Mouse (Mus musculus) hindbrain, embryonic 16.5 days (tissue): ENCODE data around the gene Fbxo24. TPM values are rescaled to one million over a fixed set of nuclear protein-coding genes. Genes with fewer than 3 reads are reported as not detected.

Experiments
- ATAC-seq: fragments of 200-750 bp; cut with Nextera tagmentation; 2 replicates; pipeline ENCODE4 v1.8.0; 2017; ENCODE audit warnings: moderate TSS enrichment, moderate library complexity
- H3K27ac ChIP-seq: fragments of 300-500 bp; sonication (generic); 2 replicates; pipeline ENCODE4 v1.5.1; 2014; ENCODE audit warnings: low read depth, mild to moderate bottlenecking, control low read depth, low read length, moderate library complexity
- H3K27me3 ChIP-seq: fragments of 300-500 bp; sonication (generic); replicated peaks from 2 replicates; pipeline ENCODE4 v1.6.1; 2014; ENCODE audit warnings: low read length; ENCODE audit not compliant: control insufficient read depth, insufficient read depth
- H3K36me3 ChIP-seq: fragments of 300-500 bp; sonication (generic); 2 replicates; pipeline ENCODE4 v1.6.1; 2014; ENCODE audit warnings: mild to moderate bottlenecking, low read length, moderate library complexity, mixed read lengths; ENCODE audit not compliant: control insufficient read depth, insufficient read depth
- H3K4me1 ChIP-seq: fragments of 300-500 bp; sonication (generic); 2 replicates; pipeline ENCODE4 v1.6.1; 2014; ENCODE audit warnings: low read depth, low read length; ENCODE audit not compliant: control insufficient read depth, insufficient read depth
- H3K4me2 ChIP-seq: fragments of 300-500 bp; sonication (generic); 2 replicates; pipeline ENCODE4 v1.6.1; 2014; ENCODE audit warnings: mild to moderate bottlenecking, low read length, control low read depth, moderate library complexity
- H3K4me3 ChIP-seq: fragments of 300-500 bp; sonication (generic); 2 replicates; pipeline ENCODE4 v1.5.1; 2014; ENCODE audit warnings: mild to moderate bottlenecking, low read length, control low read depth, moderate library complexity
- H3K9ac ChIP-seq: fragments of 300-500 bp; sonication (generic); 2 replicates; pipeline ENCODE4 v1.6.1; 2014; ENCODE audit warnings: low read depth, mild to moderate bottlenecking, control low read depth, low read length, moderate library complexity
- H3K9me3 ChIP-seq: fragments of 300-500 bp; sonication (generic); 2 replicates; pipeline ENCODE4 v1.6.1; 2014; ENCODE audit warnings: mild to moderate bottlenecking, low read length, moderate library complexity; ENCODE audit not compliant: control insufficient read depth
- WGBS: fragments of 180-500 bp; shearing (Covaris S2); extraction: QIAGEN DNeasy Blood & Tissue Kit; methylation state at CpG from one replicate; pipeline ENCODE4 v1.1.7; 2014; 5-methylcytosine and 5-hydroxymethylcytosine counted together
- polyA plus RNA-seq: library from polyadenylated mRNA; unstranded; fragments of >200 nt; fragmentation: Nextera tagmentation; extraction: Ambion mirVana; gene quantifications from 2 replicates; pipeline ENCODE4 v1.2.1, GENCODE M21; 2015

Gene Fbxo24
- polyA plus RNA-seq, 1 experiment from 2014 or later, result not detected

DNA sequence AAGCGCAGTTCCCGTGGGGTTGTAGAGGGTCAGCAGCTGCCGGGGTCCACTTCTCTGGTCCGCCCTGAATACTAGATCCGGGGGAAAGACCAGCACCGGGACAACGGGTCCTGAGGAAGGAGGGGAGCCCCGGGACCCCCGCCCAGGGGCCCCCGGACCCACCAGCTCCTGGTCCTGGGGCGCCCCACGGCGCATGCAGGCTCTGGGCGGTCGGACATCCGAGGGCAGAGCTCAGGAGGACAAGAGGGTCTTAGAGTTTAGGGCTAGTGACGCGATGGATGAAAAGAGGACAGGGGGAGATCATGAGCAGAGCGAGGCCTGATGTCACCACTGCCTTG, 28.6 kb downstream of the Fbxo24 start:
- Histone ChIP-seq H3K9ac (peak overlapping the region; percentile 86), H3K27me3 (no peaks in the 10 kb centered on the region), H3K4me3 (peak overlapping the region; percentile 63), H3K36me3 (peaks cover 2% of the 10 kb centered on the region; the same call in 1 of the 2 replicates), H3K27ac (peak overlapping the region; percentile 27; the same call in 1 of the 2 replicates), H3K9me3 (no peaks in the 10 kb centered on the region), H3K4me1 (peaks cover 16% of the 10 kb centered on the region), H3K4me2 (peak overlapping the region; percentile 86)
- WGBS, result 4% methylated on average over 19 of the region's 19 CpGs
- peak; percentile 13 for ATAC-seq

DNA sequence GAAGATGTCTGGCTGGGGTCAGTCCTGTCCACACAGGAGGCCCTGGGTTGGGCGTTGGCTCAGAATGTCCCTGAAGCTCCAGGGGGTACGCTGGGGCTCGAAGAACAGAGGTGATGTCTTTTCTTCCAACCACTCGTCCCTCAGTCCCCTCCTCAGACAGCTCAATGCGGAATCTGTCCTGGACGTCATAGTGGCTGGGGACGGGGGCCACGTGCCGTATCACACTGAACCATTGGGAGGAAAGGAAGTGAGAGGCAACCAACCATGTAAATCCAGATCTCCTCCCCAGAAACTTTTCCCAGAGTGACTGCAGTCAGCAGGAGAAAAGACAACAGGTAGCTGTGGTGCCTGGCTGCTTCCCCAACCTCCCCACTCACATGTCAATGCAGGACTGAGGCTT, 29.2 kb downstream of the Fbxo24 start:
- Histone ChIP-seq H3K4me1 (peaks cover 16% of the 10 kb centered on the region), H3K4me3 (peak overlapping the region; percentile 63), H3K4me2 (peak overlapping the region; percentile 86), H3K27me3 (no peaks in the 10 kb centered on the region), H3K27ac (no peak overlapping the region), H3K36me3 (peaks cover 2% of the 10 kb centered on the region), H3K9ac (peak overlapping the region; percentile 86), H3K9me3 (no peaks in the 10 kb centered on the region)
- no peak for ATAC-seq
- WGBS, result 56% methylated on average over 9 of the region's 9 CpGs

DNA sequence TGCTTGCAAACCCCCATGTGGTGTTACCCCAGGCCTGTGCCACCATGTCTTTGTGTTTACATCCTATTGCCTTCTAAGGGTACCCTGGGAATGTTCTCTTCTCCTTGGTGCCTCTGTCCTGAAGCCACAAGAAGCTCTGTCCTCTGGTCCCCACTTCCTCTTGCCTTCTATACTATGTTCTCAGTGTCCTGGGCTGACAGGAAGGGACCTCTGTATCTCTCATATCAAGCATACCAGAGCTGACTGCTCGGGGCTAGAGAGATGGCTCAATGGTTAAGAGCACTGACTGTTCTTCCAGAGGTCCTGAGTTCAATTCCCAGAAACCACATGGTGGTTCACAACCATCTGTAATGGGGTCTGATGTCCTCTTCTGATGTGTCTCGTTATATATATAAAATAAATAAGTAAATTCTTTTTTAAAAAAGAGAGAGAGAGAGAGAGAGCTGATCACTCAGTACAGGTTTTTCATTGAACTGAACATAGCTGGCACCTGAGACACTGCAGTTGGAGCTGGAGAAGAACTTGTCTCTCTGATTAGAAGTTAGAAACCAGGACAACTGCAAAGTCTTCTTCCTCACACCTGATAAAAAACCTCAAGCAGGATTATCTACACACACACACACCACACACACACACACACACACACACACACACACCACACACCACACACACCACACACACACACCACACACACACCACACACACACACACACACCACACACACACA, 30.5 kb downstream of the Fbxo24 start:
- Histone ChIP-seq H3K27ac (no peak overlapping the region), H3K9me3 (no peaks in the 10 kb centered on the region), H3K4me3 (no peak overlapping the region), H3K4me2 (no peak overlapping the region), H3K4me1 (peaks cover 16% of the 10 kb centered on the region), H3K9ac (no peak overlapping the region), H3K36me3 (peaks cover 2% of the 10 kb centered on the region), H3K27me3 (no peaks in the 10 kb centered on the region)
- 96% methylated on average over 2 of the region's 2 CpGs for WGBS
- ATAC-seq, result no peak

DNA sequence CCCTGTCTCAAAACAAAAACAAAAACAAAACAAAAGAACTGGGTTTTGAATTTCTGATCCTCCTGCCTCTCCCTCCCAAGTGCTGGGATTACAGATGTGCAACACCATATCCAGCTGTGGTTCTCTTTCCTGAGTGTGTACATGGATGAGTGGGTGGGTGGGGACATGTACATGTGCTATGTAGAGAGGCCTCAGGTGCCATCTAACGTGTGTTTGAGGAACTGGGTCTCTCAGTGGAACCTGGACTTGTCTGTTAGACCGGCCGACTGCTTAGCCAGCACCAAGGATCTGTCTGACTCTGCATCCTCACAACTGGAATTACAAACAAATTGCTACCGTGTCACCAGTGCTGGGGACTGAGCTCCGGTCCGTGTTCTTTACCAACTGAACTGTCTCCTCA, 31.2 kb downstream of the Fbxo24 start:
- Histone ChIP-seq H3K36me3 (peaks cover 2% of the 10 kb centered on the region), H3K4me3 (no peak overlapping the region), H3K27ac (no peak overlapping the region), H3K4me1 (peaks cover 16% of the 10 kb centered on the region), H3K9ac (no peak overlapping the region), H3K4me2 (no peak overlapping the region), H3K9me3 (no peaks in the 10 kb centered on the region), H3K27me3 (no peaks in the 10 kb centered on the region)
- no peak for ATAC-seq
- WGBS, result 96% methylated on average over 6 of the region's 6 CpGs

DNA sequence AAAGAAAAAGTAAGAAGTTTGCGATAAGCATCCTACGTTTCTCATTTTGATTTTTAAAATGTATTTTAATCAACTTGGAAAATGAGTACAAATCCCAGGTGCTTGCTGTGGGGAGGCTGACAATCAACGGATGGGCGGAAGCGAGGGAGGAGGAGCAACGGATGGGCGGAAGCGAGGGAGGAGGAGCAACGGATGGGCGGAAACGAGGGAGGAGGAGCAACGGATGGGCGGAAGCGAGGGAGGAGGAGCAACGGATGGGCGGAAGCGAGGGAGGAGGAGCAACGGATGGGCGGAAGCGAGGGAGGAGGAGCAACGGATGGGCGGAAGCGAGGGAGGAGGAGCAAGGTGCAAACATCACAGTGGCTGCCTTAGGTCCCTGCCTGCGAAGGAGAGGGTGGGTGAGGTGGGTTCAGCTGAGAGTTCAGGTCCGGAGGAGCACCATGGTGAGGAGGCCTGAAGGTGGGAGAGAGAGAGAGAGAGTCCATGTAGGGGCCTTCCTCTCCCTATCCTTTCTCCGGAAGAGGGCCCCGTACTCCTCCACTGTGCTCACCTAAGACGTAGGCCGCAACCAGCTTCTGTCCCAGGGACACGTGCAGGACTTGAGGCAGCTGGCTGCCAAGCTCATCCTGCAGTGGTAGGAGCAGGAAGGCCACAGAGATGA, 32.1 kb downstream of the Fbxo24 start:
- peaks cover 16% of the 10 kb centered on the region for H3K4me1 ChIP-seq
- no peaks in the 10 kb centered on the region for H3K27me3 ChIP-seq
- peak overlapping the region; percentile 14; the same call in 1 of the 2 replicates for H3K4me3 ChIP-seq
- 41% methylated on average over 30 of the region's 30 CpGs for WGBS
- no peak for ATAC-seq
- no peak overlapping the region for H3K27ac ChIP-seq
- no peaks in the 10 kb centered on the region for H3K9me3 ChIP-seq
- H3K9ac ChIP-seq, result no peak overlapping the region; the same call in 1 of the 2 replicates
- peak overlapping the region; percentile 38 for H3K4me2 ChIP-seq
- peaks cover 2% of the 10 kb centered on the region for H3K36me3 ChIP-seq

DNA sequence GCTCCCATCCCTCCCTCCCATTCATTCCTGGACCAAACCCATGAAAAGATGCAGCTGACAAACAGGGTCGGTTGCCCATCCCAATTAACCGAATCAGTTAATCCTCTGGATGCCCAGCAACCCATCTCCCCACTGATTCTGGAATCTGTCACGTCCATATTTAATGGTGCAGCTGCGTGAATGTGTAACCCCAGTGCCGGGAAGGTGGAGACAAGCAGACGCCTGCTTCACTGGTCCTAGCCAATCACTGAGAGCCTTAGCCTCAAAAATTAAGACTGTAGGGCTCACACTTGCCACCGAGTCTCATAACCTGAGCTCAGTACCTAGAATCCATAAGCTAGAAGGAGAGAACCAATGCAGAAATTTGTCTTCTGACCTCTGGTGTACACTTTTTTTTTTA, 32.9 kb downstream of the Fbxo24 start:
- WGBS, result 71% methylated on average over 7 of the region's 7 CpGs
- ATAC-seq, result no peak

DNA sequence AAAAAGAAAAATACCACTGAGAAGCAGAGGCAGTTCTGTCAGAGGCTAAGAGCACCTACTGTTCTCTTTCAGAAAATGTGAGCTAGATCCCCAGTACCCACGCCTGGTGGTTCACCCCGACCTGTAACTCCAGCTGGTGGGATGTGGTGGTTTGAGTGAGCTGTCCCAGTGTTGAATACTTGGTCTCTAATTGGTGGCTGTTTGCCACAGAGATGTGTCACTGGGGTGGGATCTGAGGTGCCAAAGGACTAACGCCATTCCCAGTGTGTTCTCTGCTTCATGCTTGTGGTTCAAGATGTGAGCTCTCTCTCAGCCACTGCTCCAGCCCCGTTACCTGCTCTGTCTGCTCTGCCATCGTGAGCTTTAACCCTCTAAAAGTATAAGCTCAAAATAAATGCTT, 38.3 kb downstream of the Fbxo24 start:
- ATAC-seq, result no peak
- H3K4me3 ChIP-seq, result no peak overlapping the region
- no peaks in the 10 kb centered on the region for H3K27me3 ChIP-seq
- H3K4me1 ChIP-seq, result no peaks in the 10 kb centered on the region
- no peaks in the 10 kb centered on the region; the same call in 1 of the 2 replicates for H3K36me3 ChIP-seq
- no peak overlapping the region for H3K9ac ChIP-seq
- no peaks in the 10 kb centered on the region for H3K9me3 ChIP-seq
- no peak overlapping the region for H3K27ac ChIP-seq
- 78% methylated on average over 5 of the region's 5 CpGs for WGBS
- H3K4me2 ChIP-seq, result no peak overlapping the region

More for the DNA sequence above, 32.9 kb downstream of the Fbxo24 start:
- Histone ChIP-seq H3K9me3 (no peaks in the 10 kb centered on the region), H3K27ac (no peak overlapping the region), H3K4me2 (no peak overlapping the region), H3K9ac (no peak overlapping the region), H3K27me3 (no peaks in the 10 kb centered on the region), H3K36me3 (peaks cover 2% of the 10 kb centered on the region), H3K4me1 (peaks cover 13% of the 10 kb centered on the region), H3K4me3 (no peak overlapping the region)

DNA sequence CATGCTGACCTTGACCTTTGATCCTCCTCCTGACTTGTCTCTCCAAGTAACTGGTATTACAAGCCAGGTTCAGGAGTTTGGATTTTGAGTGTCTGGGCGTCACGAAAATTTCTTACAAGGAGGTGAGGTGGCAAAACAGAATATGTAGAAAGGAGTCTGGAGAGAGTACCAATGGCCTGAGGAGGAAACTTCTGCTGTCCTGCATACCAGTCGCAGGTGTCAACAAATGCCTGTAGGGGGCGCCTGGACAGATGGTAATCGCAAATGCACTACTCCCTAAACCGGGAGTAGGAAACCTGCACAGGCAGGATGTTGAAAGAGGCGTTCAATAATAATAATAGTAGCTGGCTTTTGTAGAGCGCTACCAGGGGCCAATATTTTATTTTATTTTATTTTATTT, 43.8 kb downstream of the Fbxo24 start:
- no peaks in the 10 kb centered on the region for H3K36me3 ChIP-seq

DNA sequence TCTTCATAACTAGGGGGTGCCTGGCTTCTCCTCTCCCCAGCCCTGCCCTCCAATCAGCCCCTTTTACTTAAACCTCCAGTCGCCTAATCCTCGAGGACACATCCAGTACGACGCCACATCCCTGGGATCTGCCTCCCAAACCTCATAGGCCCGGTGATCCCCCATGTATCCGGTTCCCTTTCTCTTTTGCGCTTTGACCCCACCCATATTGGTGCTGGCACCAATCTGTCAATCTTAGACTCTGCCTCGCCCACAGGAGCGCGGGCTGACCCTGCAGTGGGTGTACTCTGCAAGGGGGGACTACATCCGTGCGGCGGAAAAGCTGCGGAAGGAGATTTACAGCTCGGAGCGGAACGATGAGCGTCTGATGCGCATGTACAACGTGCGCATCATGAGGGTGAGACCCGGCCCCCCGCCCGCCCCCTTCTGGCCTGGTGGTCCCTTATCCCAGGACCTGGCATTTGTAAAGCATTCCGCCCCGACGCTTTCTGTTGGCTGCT, 45.1 kb downstream of the Fbxo24 start:
- Histone ChIP-seq H3K27ac (peak overlapping the region; percentile 79), H3K36me3 (no peaks in the 10 kb centered on the region), H3K4me2 (peak overlapping the region; percentile 52), H3K27me3 (no peaks in the 10 kb centered on the region; the same call in 1 of the 2 replicates), H3K9ac (peak overlapping the region; percentile 67), H3K9me3 (no peaks in the 10 kb centered on the region), H3K4me1 (peaks cover 5% of the 10 kb centered on the region; the same call in 1 of the 2 replicates), H3K4me3 (peak overlapping the region; percentile 32)
- WGBS, result 27% methylated on average over 27 of the region's 27 CpGs
- ATAC-seq, result peak; percentile 85

More for the DNA sequence above, 43.8 kb downstream of the Fbxo24 start:
- Histone ChIP-seq H3K9me3 (no peaks in the 10 kb centered on the region), H3K9ac (no peak overlapping the region), H3K27ac (no peak overlapping the region), H3K4me1 (peaks cover 5% of the 10 kb centered on the region; the same call in 1 of the 2 replicates), H3K4me3 (no peak overlapping the region), H3K27me3 (no peaks in the 10 kb centered on the region; the same call in 1 of the 2 replicates), H3K4me2 (no peak overlapping the region)
- ATAC-seq, result no peak
- 32% methylated on average over 8 of the region's 8 CpGs for WGBS
